Mouse (Mus musculus): ENCODE measurements around the gene Ssbp4.

DNA sequence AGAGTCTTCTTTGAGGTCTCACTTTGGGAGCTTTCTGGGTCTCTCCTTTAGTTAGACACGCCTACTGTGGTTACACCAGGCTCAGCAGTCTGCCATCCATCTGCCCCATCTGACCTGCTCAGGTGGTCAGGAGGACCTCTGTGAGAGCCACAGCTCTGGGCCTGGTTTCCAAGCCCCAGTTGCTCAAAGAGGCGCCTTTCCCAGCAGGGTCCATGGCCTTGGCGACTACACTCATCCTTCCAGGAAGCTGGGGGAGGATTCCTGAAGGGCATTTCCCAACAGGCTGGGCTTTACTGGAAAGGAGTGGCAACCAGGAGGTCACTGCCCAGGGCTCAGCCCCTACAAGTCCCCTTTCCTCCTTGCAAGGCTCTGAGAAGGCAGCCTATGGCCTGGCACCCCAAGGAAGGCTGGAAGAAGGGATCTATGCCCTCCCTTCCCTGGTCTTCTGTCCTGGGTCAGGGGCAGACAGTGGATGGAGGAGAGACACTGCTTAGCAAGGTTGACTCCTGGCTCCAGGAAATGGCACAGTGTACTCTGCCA is 43.9 kb downstream of the Ssbp4 start:
- TF ChIP-seq CTCF (IDR thresholded peaks at IDR 0.05; ENCODE audit: borderline replicate concordance, control insufficient read depth, extremely low read depth, insufficient read depth, low read length, poor library complexity) (no peak), POLR2A (IDR thresholded peaks at IDR 0.05; ENCODE audit: control insufficient read depth, extremely low read depth, insufficient read depth, low read length, poor library complexity) (no peak)
